Mouse (Mus musculus): ENCODE results near the gene Gsk3b. TPM values are rescaled to one million over a fixed set of nuclear protein-coding genes. Genes with fewer than 3 reads are reported as not detected.

The Gsk3b gene
- polyA plus RNA-seq, 2 experiments = 2.9 to 10.3 TPM

- Histone ChIP-seq H3K9ac (replicated peaks) (no peak overlapping the region), H3K4me3 (ENCODE audit: insufficient read depth in 1 of 2, low read depth in 2 of 2, low read length in 2 of 2) (no peak overlapping the region), H3K4me1 (replicated peaks; ENCODE audit: control insufficient read depth in 2 of 2, insufficient read depth in 2 of 2, low read length in 1 of 2) (no peaks in the 10 kb centered on the region; a peak in 1 of 4 replicates), H3K27me3 (ENCODE audit: control insufficient read depth, insufficient read depth, low read length) (no peaks in the 10 kb centered on the region), H3K9me3 (ENCODE audit: control insufficient read depth, low read length) (no peaks in the 10 kb centered on the region), H3K36me3 (replicated peaks; ENCODE audit: control insufficient read depth, insufficient read depth, low read depth) (peaks cover 7% of the 10 kb centered on the region), H3K27ac (no peak overlapping the region), H3K4me2 (ENCODE audit: low read depth) (no peak overlapping the region)
- no peak for DNase-seq (ENCODE audit: low read depth in 3 of 3, low spot score in 3 of 3)
- TF ChIP-seq EP300 (IDR thresholded peaks at IDR 0.05; ENCODE audit: low read depth) (no peak), CTCF (IDR thresholded peaks at IDR 0.05; ENCODE audit: low read depth) (no peak)
- WGBS (ENCODE audit: insufficient replicate concordance) = 57% methylated on average over 2 of the region's 2 CpGs
- no peak for ATAC-seq (ENCODE audit: insufficient read depth)
Measured at GRCm38 (mm10) chr16:38100569-38100968, 11.8 kb downstream of the Gsk3b start.

- Histone ChIP-seq H3K9ac (replicated peaks) (no peak overlapping the region), H3K4me2 (ENCODE audit: low read depth) (no peak overlapping the region), H3K36me3 (replicated peaks; ENCODE audit: control insufficient read depth, insufficient read depth, low read depth) (no peaks in the 10 kb centered on the region; the same call in none of the 2 replicates), H3K9me3 (ENCODE audit: control insufficient read depth, low read length) (no peaks in the 10 kb centered on the region), H3K27me3 (ENCODE audit: control insufficient read depth, insufficient read depth, low read length) (no peaks in the 10 kb centered on the region), H3K4me3 (ENCODE audit: insufficient read depth in 1 of 2, low read depth in 2 of 2, low read length in 2 of 2) (no peak overlapping the region), H3K27ac (no peak overlapping the region), H3K4me1 (replicated peaks; ENCODE audit: control insufficient read depth in 2 of 2, insufficient read depth in 2 of 2, low read length in 1 of 2) (peaks cover 2 to 3% of the 10 kb centered on the region in 2 experiments; a peak in 2 of 4 replicates)
- ATAC-seq (ENCODE audit: insufficient read depth) = no peak
- DNase-seq (ENCODE audit: low read depth in 3 of 3, low spot score in 3 of 3) = no peak
- no peak for TF ChIP-seq EP300 (IDR thresholded peaks at IDR 0.05; ENCODE audit: low read depth)
- no peak for TF ChIP-seq CTCF (IDR thresholded peaks at IDR 0.05; ENCODE audit: low read depth)
- WGBS (ENCODE audit: insufficient replicate concordance) = 55% methylated on average over 2 of the region's 2 CpGs
Measured at GRCm38 (mm10) chr16:38105453-38105852, 16.7 kb downstream of the Gsk3b start.

GRCm38 (mm10) chr16:38106542-38106941 is 17.7 kb downstream of the Gsk3b start:
- no peak overlapping the region for H3K9ac ChIP-seq (replicated peaks)
- TF ChIP-seq EP300 (IDR thresholded peaks at IDR 0.05; ENCODE audit: low read depth) (no peak), CTCF (IDR thresholded peaks at IDR 0.05; ENCODE audit: low read depth) (no peak)
- no peak overlapping the region for H3K27ac ChIP-seq
- no peaks in the 10 kb centered on the region; the same call in 1 of the 2 replicates for H3K36me3 ChIP-seq (replicated peaks; ENCODE audit: control insufficient read depth, insufficient read depth, low read depth)
- WGBS (ENCODE audit: insufficient replicate concordance) = 76% methylated on average over 3 of the region's 3 CpGs
- H3K4me1 ChIP-seq (replicated peaks; ENCODE audit: control insufficient read depth in 2 of 2, insufficient read depth in 2 of 2, low read length in 1 of 2) = peaks cover 2 to 3% of the 10 kb centered on the region in 2 experiments; a peak in 2 of 4 replicates
- DNase-seq (ENCODE audit: low read depth in 3 of 3, low spot score in 3 of 3) (no peak), ATAC-seq (ENCODE audit: insufficient read depth) (no peak)
- no peak overlapping the region for H3K4me3 ChIP-seq (ENCODE audit: insufficient read depth in 1 of 2, low read depth in 2 of 2, low read length in 2 of 2)
- H3K9me3 ChIP-seq (ENCODE audit: control insufficient read depth, low read length) = no peaks in the 10 kb centered on the region
- H3K27me3 ChIP-seq (ENCODE audit: control insufficient read depth, insufficient read depth, low read length) = no peaks in the 10 kb centered on the region
- no peak overlapping the region for H3K4me2 ChIP-seq (ENCODE audit: low read depth)

GRCm38 (mm10) chr16:38110001-38110400 is 21.2 kb downstream of the Gsk3b start:
- Histone ChIP-seq H3K4me2 (ENCODE audit: low read depth) (no peak overlapping the region), H3K36me3 (replicated peaks; ENCODE audit: control insufficient read depth, insufficient read depth, low read depth) (no peaks in the 10 kb centered on the region; the same call in 1 of the 2 replicates), H3K27ac (no peak overlapping the region), H3K4me1 (replicated peaks; ENCODE audit: control insufficient read depth in 2 of 2, insufficient read depth in 2 of 2, low read length in 1 of 2) (peaks cover 2 to 6% of the 10 kb centered on the region in 2 experiments; a peak in 2 of 4 replicates), H3K9me3 (ENCODE audit: control insufficient read depth, low read length) (no peaks in the 10 kb centered on the region), H3K4me3 (ENCODE audit: insufficient read depth in 1 of 2, low read depth in 2 of 2, low read length in 2 of 2) (no peak overlapping the region), H3K27me3 (ENCODE audit: control insufficient read depth, insufficient read depth, low read length) (no peaks in the 10 kb centered on the region), H3K9ac (replicated peaks) (no peak overlapping the region)
- no peak for DNase-seq (ENCODE audit: low read depth in 3 of 3, low spot score in 3 of 3)
- 72% methylated on average over 9 of the region's 9 CpGs for WGBS (ENCODE audit: insufficient replicate concordance)
- no peak for ATAC-seq (ENCODE audit: insufficient read depth)
- TF ChIP-seq CTCF (IDR thresholded peaks at IDR 0.05; ENCODE audit: low read depth) (no peak), EP300 (IDR thresholded peaks at IDR 0.05; ENCODE audit: low read depth) (no peak)

- Histone ChIP-seq H3K27ac (no peak overlapping the region), H3K27me3 (ENCODE audit: control insufficient read depth, insufficient read depth, low read length) (no peaks in the 10 kb centered on the region), H3K4me2 (ENCODE audit: low read depth) (no peak overlapping the region), H3K4me3 (ENCODE audit: insufficient read depth in 1 of 2, low read depth in 2 of 2, low read length in 2 of 2) (no peak overlapping the region), H3K36me3 (replicated peaks; ENCODE audit: control insufficient read depth, insufficient read depth, low read depth) (no peaks in the 10 kb centered on the region; the same call in 1 of the 2 replicates), H3K9me3 (ENCODE audit: control insufficient read depth, low read length) (no peaks in the 10 kb centered on the region), H3K9ac (replicated peaks) (no peak overlapping the region), H3K4me1 (replicated peaks; ENCODE audit: control insufficient read depth in 2 of 2, insufficient read depth in 2 of 2, low read length in 1 of 2) (peaks cover 2 to 6% of the 10 kb centered on the region in 2 experiments; a peak in 2 of 4 replicates)
- TF ChIP-seq EP300 (IDR thresholded peaks at IDR 0.05; ENCODE audit: low read depth) = no peak
- no peak for TF ChIP-seq CTCF (IDR thresholded peaks at IDR 0.05; ENCODE audit: low read depth)
- ATAC-seq (ENCODE audit: insufficient read depth) (no peak), DNase-seq (ENCODE audit: low read depth in 3 of 3, low spot score in 3 of 3) (no peak)
- 29% methylated on average over 5 of the region's 5 CpGs for WGBS (ENCODE audit: insufficient replicate concordance)
Measured at GRCm38 (mm10) chr16:38110575-38110974, 21.8 kb downstream of the Gsk3b start.

All from liver, embryonic 14.5 days (tissue).